Mouse (Mus musculus): ENCODE measurements around the gene Ccdc65.

GRCm38 (mm10) chr15:98676471-98676870, 31.5 kb upstream of the Ccdc65 start:
- TF ChIP-seq POLR2A (IDR thresholded peaks at IDR 0.05; ENCODE audit: borderline replicate concordance, control insufficient read depth, low read depth, low read length) (no peak), CTCF (IDR thresholded peaks at IDR 0.05; ENCODE audit: control insufficient read depth, insufficient read depth, low read length) (no peak)

Measured in bone marrow, adult 2 months (tissue).